Mouse (Mus musculus) right cerebral cortex, adult 18-20 months (tissue): ENCODE data around the gene Rras2.

Experiments used
- DNase-seq: peaks from one replicate; pipeline ENCODE4 v3.0.0; 2022; ENCODE audit warnings: mixed read lengths

Gene Rras2

DNA sequence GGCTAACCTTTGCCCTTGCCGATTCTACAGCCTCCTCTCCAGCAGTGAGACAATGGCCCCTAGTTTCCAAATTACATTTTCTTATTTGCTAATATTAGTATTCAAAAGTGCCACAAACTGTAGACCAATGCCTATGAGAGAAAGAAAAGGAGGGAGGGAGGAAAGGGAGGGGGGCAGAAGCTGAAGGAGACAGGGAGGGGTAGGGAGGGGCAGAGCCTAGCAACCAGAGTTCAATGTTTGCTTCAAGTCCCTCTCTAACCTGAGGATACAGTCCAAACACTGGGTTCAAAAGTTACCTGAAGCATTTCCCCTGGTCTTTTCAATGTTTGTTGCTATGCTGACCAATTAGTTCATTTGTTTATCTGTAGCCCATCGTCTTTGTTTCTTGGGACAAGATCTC is 7.1 kb downstream of the Rras2 start:
- DNase-seq, result no peak

DNA sequence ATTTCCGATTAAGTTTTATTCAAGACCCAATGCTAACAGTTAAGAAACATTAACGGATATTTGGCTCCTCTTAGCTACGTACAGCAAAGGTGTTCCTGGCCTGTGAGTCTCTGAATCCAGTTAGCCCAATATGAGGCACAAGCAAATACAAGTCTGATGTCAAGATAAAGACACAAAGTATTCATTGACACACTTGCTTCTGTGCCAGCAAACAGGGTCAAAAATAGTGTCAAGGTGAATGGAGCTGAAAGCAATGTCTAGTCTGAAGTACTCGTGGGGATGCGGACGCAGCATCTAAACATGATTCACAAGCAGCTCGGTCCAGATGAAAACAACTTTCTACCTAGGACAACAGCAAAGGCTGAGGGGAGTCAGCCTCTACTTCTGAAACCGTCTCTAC is 11.7 kb downstream of the Rras2 start:
- DNase-seq, result no peak

DNA sequence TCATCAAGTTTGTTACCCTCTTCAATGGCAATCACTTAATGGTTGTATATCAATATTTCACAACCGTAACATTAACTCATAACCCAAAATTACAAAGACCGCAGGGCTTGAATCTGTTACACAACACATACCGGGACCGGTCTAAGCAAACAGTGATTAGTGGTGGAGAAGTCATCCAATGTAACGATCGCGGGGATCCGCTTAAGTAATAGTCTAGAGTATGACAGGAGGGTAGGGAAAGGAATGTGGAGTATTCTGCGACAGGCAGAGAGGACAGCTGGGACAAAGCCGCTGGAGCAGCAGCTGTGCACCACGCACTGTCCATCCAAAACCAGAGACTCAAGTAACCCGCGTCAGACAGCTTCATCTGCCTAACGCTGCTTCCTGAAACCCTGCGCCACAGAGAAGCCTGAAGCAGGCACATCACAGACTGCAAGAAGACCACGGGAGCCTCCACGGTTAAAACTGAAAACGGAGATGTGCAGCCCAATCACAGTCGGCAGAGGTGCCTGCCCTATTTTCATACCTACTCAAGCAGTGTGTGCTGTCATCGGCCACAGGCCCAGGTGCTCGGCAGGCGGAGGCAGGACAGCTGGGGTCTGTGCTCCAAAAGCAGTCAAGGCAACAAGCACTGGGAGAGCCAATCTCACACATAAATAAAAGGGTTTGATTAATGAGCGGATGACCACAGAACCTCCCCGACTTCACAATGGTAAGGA is 13.8 kb downstream of the Rras2 start:
- no peak for DNase-seq

DNA sequence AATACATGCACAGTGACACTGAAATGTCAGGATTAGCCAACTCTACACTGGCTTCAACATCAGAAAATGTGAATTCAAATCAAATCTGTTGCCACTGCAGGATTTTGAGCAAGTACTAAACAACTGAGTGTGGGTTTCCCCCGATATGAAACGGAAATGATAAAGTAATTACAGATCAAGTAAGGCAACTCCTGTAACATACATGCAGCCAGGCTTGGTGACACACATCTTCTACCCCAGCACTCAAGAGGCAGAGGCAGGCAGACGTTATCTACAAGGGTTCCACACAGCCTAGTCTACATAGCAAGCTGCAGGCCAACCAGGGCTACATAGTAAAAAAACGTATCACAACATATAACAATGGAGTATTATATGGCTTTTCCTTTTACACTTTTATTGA is 14.4 kb downstream of the Rras2 start:
- DNase-seq, result no peak

DNA sequence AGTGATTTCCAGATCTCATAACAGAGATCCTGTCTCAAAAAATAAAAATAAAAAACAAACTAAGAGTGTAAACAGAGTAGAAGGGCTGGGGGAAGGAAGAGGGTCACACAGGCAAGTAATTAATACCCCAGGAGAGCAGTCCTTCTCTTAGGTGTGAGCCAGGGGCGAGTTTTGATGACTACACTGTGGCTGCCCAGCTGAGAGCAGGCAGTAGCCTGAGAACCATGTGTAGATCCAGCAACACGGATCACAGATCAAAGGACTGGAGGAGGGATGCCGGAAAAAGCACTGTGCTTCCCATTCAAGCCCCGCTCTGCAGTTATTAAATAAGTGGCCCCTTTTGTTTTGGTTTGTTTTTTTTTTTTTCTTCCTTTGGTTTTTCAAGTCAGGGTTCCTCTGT is 15.0 kb downstream of the Rras2 start:
- no peak for DNase-seq

DNA sequence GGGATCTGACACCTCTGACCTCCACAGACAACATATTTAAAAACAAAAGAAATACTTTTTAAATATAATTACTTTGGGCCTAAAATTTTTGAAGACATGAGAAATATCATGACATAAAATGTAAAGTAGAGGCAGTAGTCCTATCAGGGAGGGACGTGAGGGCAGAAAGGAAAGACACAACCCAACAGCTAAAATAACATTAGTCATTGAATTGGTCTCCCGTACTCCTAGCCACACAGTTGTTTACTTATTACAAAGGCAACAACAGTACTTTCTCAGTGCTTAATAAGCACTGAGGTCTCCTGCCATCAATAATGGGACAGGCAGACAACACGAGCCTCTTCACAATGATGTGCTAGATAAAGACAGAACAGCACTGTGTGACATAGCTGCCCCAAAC is 16.2 kb downstream of the Rras2 start:
- no peak for DNase-seq

DNA sequence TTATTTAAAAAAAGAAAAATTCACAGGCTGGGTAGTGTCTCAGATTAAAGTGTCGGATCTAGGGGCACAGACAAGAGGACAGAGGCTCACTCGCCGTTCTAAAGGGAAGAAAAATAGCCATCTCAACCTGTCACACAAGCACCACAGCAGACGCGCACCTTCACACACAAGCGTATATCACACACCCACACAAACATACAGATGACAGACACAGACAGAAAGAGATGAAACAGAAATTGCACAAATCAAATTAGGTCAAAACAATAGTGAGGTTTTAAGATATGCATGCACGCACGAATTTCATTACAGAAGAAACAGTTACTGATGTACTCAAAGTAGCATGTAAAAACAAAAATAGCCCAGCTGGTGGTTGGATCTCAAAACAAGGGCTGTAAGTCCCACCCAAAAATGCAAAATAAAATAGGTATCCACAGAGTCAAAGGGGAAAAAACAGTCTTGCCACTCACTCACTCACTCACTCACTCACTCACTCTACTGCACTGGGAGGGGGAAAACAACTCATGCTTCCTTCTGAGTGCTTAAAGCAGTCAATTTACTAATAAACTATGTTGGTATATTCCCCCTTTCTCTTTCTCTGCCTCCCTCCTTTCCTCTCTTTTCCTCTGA is 23.9 kb downstream of the Rras2 start:
- DNase-seq, result no peak

DNA sequence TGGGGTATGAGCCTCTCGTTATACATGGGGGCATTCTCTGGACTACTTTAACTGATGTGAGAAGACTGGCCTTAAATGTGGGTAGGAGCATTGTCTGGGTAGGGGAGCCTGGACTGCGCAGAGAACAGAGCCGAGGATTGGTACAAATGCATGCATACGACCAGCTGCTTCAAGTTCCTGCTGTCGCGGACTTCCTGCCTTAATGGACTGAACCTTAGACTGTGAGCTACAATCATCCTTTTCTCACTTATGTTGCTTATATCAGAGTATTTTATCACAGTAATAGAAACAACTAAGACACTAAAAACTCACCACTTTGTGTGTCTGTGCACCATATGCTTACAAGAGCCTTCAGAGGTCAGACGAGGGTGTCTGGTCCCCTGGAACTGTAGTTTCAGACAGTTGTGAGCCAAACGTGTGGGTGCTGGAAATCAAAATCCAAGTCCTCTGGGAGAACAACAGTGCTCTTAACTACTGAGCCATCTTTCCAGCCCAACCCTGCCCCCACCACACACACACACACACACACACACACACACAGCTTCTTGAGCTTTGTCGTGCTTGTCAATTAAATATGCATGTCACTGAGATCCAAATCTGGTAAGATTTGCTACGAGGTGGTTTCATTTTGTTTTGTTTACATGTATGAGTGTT is 26.6 kb downstream of the Rras2 start:
- no peak for DNase-seq

DNA sequence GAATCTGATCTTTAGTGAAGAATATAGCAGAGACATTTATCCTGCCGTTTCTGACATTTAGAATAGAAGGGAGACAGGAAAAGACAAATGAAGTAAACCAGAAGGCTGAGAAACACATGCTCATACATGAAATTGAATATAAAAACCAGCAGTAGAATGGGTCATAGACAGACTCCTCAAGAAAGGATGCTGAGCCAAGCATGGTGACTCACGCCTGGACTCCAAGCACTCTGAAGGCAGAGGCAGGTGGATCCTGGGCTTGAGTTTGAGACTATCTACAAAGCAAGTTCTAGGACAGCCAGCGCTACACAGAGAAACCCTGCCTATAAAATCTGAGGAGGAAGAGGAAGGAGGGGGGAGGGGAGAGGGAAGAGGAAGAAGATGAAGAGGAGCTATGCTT is 27.4 kb downstream of the Rras2 start:
- DNase-seq, result no peak

DNA sequence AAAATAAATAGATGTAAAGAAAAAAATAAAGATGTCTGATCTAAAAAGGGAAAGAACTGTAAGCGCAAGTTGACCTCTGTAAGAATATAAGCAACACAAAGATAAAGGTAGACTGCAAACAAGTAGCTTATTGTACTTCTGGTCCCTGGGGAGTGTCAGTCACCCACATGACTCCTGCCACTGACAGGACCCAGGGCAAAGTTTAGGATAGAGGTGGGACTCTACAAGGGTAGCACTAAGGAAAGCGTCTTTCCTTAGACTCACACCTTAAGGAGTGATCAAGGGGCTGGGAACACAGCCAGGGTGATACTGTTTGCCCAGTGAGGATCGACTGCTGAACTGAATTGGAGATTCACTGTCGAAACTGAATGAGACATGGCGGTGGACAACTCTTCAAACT is 28.7 kb downstream of the Rras2 start:
- no peak for DNase-seq

DNA sequence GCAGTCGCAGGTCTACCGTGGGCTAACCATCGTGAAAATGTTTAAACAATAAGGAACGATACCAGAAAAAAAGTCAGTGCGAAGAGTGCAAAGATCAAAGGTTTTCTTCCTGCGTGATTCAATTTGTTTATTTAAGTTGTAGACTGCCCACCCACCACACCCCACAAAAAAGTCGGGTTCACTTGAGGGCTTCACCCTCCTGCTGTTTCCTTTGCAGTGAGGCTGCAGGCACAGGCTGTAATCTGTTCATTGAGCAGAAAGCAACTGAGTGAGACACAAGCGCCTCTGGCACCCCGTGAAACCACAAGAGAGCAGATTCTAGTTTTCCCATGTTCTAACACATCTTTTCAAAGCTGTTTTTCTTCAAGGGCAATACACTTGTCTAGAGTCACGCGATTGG is 29.6 kb downstream of the Rras2 start:
- DNase-seq, result no peak

DNA sequence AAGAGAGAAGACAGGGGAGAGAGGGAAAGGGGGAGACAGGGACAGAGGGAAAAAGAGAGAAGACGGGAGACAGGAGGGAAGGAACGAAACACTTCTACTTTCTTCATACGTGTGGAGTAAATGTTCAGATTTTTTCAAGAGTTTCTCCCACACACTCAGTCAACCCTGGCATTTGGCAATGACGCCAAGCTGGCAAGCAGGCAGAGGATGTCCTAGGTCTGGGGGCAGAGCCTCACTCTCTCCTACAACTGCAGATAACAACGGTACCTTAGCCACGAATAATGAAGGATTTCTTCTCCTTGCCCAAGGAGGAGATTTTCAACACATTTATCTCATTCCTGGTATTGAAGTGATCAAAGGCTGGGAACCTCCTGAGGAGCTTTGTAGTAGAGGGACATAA is 30.2 kb downstream of the Rras2 start:
- DNase-seq, result peak; percentile 66

DNA sequence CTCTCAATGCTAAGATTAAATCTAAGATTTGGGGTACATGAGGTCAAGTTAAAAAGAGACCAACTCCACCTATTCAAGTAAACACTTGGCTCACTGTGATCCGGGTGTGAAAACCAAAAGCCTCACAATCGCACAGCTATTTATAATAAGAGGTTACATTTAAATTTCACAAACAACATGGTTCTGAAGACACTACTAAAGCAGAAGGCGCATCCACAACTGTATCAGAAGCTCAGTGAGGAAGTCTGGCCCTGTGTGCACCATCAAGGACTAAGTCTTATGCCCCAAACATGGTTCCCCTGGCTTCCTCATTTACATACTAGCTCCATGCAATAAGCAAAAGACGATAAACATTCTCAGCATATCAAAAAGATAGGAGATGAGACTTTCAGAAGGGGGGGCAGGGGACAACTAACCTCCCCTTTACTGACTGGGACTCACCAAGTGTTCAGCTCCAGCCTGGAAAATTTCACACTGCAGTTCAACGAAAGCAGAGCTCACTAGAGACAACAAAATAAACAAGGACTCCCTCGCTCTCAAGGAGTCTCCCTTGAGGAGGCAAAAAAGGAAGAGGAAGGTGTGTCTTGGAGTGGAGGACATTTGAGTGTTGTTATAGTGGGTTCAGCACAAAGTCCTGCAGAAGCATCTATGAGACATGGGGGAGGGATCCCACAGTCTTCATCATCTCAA is 31.4 kb downstream of the Rras2 start:
- DNase-seq, result no peak

DNA sequence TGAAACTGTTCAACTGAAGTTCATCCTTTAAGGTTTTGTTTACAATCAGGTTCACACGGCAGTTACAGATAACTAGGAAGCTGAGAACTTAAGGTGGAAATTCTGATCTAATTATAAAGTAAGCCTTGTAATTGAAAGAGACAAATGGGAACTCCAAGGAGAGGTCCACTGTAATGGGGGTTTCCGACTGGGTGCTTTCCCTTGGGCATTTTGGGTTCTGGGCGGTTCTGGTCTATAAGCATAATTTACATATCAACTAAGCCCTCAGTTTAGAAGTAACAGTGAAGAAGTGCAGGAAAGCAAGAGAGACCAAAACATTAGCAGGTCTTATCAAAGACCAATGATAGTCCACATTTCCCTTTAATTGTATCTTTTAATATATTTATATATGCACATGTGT is 33.8 kb downstream of the Rras2 start:
- DNase-seq, result no peak

DNA sequence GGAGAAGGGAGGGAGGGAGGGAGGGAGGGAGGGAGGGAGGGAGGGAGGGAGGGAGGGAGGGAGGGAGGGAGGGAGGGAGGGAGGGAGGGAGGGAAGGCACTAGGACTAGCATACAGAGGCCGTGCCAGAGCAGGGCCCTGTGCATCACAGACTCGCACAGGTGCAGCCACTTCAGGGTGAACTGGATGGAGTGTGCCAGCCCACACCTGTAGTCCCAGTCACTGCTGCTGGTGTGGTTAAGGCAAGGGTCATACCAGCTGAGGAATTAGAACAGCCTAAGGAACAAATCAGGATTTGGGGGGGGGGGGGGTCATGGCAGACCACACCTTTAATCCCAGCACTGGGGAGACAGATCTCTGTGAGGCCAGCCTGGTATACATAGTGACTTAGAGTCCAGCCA is 34.5 kb downstream of the Rras2 start:
- DNase-seq, result no peak

DNA sequence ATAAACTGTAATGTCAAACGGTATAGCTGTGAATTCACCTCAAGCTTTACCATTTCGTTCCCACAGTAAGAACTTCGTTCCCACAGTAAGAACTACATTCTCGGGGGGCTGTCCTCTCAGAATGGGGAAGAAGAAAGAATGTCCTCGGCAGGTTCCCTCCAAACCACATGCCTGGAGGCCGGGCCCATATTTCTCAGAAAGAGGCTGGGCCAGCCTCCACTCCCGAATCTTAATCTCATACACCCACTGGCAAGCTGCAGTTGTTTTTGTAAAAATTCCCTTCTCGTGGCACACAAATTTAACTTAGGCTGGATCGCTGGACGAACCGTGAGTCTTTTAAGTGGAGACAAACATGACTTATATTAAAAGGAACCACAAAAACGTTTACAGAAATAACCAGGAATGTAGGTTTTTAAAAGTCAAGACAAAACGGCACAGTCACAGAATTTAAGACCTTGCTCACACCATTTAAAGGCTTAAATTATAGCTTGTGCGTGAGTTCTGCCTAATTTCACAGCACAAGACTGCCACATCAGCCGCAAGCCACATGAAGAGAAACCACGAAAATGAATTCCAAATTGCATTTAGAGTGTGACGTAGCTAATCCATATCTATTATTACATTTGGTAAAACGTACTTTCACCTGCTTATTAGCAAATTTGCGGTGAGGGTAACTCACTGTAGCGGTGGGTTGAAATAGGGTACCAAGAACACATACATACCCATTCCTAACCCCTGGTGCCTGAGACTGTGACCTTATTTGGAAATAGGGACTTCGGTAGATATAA is 35.8 kb downstream of the Rras2 start:
- DNase-seq, result peak; percentile 28

DNA sequence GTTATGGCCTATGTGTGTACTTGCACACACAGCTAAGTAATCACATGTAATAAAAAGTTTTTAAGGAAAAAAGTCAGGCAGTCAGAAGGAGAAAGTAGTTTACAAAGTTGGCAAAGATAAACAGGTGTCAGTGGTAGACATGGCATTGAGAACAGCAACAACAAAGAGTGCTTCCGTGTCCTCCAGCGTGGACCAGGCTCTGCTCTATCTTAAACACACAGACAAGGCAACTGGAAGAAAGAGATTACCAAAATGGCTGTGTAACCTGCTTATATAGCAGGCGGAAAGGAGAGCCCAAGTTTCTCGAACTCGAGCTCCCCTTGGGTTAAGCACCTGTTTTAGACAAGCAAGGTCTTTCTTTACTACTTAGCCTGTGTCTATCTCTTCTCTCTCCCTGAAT is 37.3 kb downstream of the Rras2 start:
- no peak for DNase-seq

DNA sequence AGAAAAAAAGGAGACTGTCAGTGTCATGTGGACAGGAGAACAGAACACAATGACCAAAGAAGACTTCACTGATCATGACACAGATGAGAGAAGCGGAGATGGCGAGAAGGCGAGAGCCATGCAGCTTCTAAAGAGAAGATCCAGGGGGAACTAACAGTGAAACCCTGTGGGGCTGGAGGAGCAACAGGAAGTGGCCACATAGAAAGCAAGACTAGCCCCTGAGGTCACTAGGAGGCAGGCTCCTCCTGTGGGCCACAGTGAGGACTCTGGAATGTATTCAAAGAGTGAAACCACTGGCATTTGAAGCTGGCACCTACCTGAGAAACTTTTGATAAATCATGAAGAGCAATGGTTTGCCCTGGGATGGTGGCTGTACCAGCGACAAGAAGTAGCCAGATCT is 38.2 kb downstream of the Rras2 start:
- DNase-seq, result no peak

DNA sequence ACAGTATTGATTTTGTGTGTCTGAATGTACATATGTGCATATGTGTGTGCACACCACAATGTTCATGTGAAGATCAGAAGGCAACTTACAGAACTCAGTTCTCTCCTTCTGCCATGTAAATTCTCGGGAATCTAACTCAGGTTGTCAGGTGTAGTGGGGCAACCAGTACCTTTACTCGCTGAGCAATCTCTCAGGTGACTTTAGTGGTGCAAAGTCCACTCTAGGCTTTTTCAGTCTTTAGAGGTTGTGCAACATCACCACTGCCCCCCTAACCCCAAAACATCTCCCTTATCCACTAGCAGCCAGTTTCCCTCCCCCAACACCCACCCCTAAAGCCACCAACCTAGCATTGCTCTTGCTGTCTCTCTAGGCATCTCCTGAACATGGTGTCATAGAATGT is 43.0 kb downstream of the Rras2 start:
- DNase-seq, result no peak

DNA sequence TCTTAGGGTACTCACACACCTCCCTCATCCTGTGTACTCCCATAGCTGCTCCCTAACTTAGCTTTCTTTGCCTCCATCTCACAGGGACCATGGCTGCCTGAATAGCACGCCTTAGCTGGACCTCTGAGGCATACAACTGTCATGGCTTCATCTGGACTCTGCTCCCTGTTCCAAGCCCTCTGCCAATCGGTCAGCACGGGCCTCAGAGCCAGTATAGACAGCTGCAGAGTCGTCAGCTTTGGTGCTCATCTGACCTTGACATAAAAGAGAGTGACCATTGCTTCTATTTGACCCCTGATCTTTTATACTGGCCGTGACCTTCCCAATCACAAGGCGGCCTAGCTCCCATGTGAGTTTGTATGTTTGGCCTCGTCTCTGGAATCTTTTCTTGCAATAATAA is 43.4 kb downstream of the Rras2 start:
- DNase-seq, result no peak

DNA sequence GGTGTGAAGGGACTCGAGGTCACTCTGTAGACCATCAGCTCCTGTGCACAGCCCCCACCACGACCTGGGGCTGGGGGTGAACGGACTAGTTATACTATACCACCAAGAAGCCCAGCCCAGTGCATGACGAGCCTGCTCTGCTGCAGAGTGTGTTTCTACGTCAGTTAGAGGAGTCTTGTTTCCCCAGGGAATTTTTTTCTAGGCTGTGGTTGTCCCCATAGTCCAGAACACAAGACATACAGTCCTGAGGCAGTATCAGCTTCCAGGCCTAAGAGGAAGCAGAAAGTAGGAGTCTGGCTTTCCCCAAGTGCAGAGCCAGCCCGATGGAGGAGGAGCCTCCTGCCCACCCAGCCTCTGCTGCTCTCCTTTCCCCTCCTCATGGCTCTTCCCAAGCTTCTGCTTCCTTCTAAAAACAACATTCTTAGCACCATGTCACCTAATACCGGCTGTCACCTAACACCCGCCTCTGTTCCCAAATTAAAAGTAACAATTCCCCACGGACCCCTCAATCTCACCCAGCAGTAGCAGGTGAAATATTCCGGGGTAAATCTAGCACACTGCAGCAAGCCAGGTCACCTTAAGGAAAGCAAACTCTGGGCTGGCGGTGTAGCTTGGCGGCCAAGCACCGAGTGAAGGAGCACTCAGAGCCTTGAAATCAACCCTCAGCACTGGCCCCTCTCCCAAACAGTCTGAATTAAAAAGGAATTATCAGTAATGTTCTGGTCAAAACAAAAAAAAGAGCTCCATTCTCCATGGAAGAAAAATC is 45.5 kb downstream of the Rras2 start:
- peak; percentile 57 for DNase-seq

DNA sequence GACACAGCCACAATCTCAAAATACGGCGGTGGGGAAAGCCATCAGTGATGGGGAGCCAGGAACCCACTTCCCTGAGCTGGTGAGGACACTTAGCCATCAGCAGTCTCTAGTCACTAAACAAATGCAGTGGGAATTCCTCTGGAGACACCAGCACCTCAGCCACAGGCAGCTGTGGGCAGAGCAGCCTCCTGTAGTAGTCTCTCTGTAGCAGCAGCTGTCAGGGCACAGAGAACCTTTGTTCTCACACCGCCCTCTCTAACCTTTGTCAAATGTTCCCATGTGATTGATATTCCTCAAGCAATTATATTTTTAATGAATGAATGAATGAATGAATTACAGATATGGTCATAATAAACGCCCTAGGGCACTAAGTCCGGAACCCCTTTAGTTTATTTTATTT is 46.2 kb downstream of the Rras2 start:
- DNase-seq, result no peak
